Mouse (Mus musculus) liver, embryonic 12.5 days (tissue): Measurements from ENCODE around the gene Synj2. TPM values are rescaled to one million over a fixed set of nuclear protein-coding genes. Genes with fewer than 3 reads are reported as not detected.

Source experiments
- ATAC-seq: fragments of 200-750 bp; cut with Nextera tagmentation; 2 replicates; pipeline ENCODE4 v1.8.0; 2017; ENCODE audit warnings: moderate number of reproducible peaks, mild to moderate bottlenecking, moderate library complexity
- H3K27ac ChIP-seq: fragments of 300-500 bp; sonication (generic); 2 replicates; pipeline ENCODE4 v1.5.1; 2016; ENCODE audit warnings: mild to moderate bottlenecking
- H3K27me3 ChIP-seq: fragments of 300-500 bp; sonication (generic); replicated peaks from 2 replicates; pipeline ENCODE4 v1.6.1; 2016; ENCODE audit warnings: mild to moderate bottlenecking, moderate library complexity
- H3K36me3 ChIP-seq: fragments of 300-500 bp; sonication (generic); 2 replicates; pipeline ENCODE4 v1.6.1; 2016; ENCODE audit warnings: mild to moderate bottlenecking, moderate library complexity
- H3K4me1 ChIP-seq: fragments of 300-500 bp; sonication (generic); 2 replicates; pipeline ENCODE4 v1.6.1; 2016
- H3K4me2 ChIP-seq: fragments of 300-500 bp; sonication (generic); 2 replicates; pipeline ENCODE4 v1.6.1; 2016; ENCODE audit warnings: mild to moderate bottlenecking, moderate library complexity
- H3K4me3 ChIP-seq: fragments of 300-500 bp; sonication (generic); 2 replicates; pipeline ENCODE4 v1.5.1; 2016; ENCODE audit warnings: mild to moderate bottlenecking, moderate library complexity
- H3K9ac ChIP-seq: fragments of 300-500 bp; sonication (generic); 2 replicates; pipeline ENCODE4 v1.6.1; 2016; ENCODE audit warnings: mild to moderate bottlenecking, moderate library complexity
- H3K9me3 ChIP-seq: fragments of 300-500 bp; sonication (generic); replicated peaks from 2 replicates; pipeline ENCODE4 v1.6.1; 2016; ENCODE audit warnings: mild to moderate bottlenecking, moderate library complexity
- WGBS: fragments of 180-500 bp; shearing (Covaris S2); methylation state at CpG from one replicate; pipeline ENCODE4 v1.1.7; 2016; ENCODE audit not compliant: insufficient replicate concordance; 5-methylcytosine and 5-hydroxymethylcytosine counted together
- polyA plus RNA-seq: library from polyadenylated mRNA; unstranded; fragments of >200 nt; fragmentation: Nextera tagmentation; extraction: Ambion mirVana; gene quantifications from 2 replicates; pipeline ENCODE4 v1.2.1, GENCODE M21; 2016

Synj2 gene
- polyA plus RNA-seq, 1 experiment from 2014 or later: 1.6 TPM

DNA sequence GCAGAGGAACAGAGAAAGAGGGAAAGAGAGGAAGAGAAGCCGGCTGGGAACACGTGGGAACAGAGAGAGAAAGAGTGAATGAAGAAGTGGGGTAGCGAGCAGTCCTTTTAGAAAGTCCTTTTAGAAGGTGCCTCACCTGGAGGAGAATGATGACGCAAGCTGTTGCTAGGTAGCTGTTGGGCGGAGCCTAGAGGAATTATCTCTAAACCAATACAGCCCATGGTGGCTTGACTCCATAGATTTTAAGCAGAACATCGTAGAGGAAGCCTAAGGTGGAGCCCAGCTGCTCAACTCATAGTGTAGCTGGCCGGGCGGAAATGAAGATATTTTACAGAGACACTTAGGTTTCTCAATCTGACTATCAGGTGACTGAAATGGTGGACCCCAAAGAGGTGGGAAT, 22.7 kb downstream of the Synj2 start:
- H3K27me3 ChIP-seq: peaks cover 13% of the 10 kb centered on the region
- H3K4me1 ChIP-seq: no peaks in the 10 kb centered on the region
- no peak for ATAC-seq
- H3K27ac ChIP-seq: no peak overlapping the region
- no peak overlapping the region for H3K9ac ChIP-seq
- no peak overlapping the region for H3K4me2 ChIP-seq
- 70% methylated on average over 8 of the region's 8 CpGs for WGBS
- no peaks in the 10 kb centered on the region for H3K9me3 ChIP-seq
- no peaks in the 10 kb centered on the region for H3K36me3 ChIP-seq
- H3K4me3 ChIP-seq: no peak overlapping the region

DNA sequence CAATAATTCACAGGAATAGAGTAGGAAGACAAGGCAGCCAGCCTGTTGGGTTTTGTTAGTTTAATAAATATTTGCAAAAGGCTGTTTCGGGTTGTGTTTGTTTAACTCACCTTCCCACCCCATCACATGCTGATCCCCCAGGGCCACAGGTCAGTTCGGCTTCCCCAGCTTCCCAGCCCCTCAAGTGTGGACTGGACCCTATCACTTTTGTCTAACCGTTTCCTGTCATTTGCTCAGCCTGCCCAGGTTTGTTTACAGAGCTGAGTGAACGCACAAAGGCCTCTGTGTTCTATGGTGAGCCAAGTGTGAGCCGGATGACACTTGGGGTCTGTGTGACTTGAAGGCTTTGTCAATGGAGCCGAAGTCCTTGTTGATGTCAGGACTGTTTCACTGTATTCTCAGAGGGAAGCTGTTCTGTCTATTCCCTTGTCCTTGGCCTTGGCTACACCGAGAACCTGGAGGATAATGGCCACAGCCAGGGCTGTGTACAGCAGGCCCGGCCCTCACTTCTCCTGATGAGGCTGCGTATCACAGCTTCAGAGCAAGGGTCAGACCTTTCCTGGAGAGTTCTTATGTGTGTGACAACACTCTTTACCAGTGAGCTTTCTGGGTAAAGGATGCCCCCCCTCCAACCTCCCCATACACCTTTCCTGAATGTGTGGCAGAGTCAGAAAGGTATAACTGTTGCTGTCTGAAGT, 24.2 kb downstream of the Synj2 start:
- no peaks in the 10 kb centered on the region; the same call in 1 of the 2 replicates for H3K27me3 ChIP-seq
- no peaks in the 10 kb centered on the region for H3K9me3 ChIP-seq
- peak overlapping the region; percentile 47; the same call in 1 of the 2 replicates for H3K27ac ChIP-seq
- peaks cover 6% of the 10 kb centered on the region; the same call in 1 of the 2 replicates for H3K4me1 ChIP-seq
- ATAC-seq: peak; percentile 61
- 60% methylated on average over 9 of the region's 9 CpGs for WGBS
- H3K4me2 ChIP-seq: no peak overlapping the region
- H3K36me3 ChIP-seq: no peaks in the 10 kb centered on the region
- no peak overlapping the region for H3K4me3 ChIP-seq
- no peak overlapping the region for H3K9ac ChIP-seq

DNA sequence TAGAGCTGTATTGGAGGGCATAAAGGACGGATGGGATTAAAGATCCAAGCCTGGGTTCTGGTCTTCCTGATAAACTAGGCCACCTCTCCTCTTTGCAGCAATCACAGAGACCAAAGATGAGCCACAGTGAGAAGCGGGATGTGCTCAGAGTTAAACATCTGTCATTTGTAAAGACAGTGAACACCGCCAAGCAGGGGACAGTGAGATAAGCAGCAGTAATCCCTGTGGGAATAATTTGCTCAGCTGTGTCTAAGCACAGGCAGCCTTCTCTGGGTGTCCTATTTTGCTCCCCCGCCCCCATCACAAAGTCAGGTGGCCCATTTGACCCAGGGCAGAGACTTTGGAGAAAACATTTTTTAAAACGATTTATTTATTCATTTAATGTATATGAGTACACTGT, 25.6 kb downstream of the Synj2 start:
- no peak overlapping the region for H3K9ac ChIP-seq
- no peak overlapping the region for H3K4me2 ChIP-seq
- no peak overlapping the region for H3K27ac ChIP-seq
- no peak for ATAC-seq
- peaks cover 6% of the 10 kb centered on the region; the same call in 1 of the 2 replicates for H3K4me1 ChIP-seq
- H3K36me3 ChIP-seq: no peaks in the 10 kb centered on the region
- H3K9me3 ChIP-seq: no peaks in the 10 kb centered on the region
- WGBS: 62% methylated on average over 5 of the region's 5 CpGs
- no peaks in the 10 kb centered on the region; the same call in 1 of the 2 replicates for H3K27me3 ChIP-seq
- no peak overlapping the region for H3K4me3 ChIP-seq

DNA sequence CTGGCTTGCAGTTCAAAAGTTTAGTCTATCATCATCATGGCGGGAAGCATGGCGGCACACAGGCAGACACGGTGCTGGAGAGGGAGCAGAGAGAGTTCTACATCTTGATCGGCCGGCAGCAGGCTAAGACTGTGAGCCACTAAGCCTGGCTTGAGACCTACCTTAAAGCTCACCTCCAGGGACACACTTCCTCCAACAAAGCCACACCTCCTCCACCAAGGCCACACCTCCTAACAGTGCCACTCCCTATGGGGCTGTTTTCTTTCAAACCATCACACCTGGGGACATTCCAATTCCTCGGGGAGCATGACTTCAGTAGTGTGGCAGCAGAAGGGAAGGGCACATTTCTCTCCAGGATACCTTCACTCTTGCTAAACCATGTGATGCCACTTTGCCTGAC, 27.5 kb downstream of the Synj2 start:
- WGBS: 47% methylated on average over 6 of the region's 6 CpGs
- Histone ChIP-seq H3K27me3 (no peaks in the 10 kb centered on the region; the same call in 1 of the 2 replicates), H3K4me2 (no peak overlapping the region), H3K4me3 (no peak overlapping the region), H3K9ac (no peak overlapping the region), H3K4me1 (peaks cover 6% of the 10 kb centered on the region; the same call in 1 of the 2 replicates), H3K36me3 (no peaks in the 10 kb centered on the region), H3K27ac (no peak overlapping the region), H3K9me3 (no peaks in the 10 kb centered on the region)
- ATAC-seq: no peak

DNA sequence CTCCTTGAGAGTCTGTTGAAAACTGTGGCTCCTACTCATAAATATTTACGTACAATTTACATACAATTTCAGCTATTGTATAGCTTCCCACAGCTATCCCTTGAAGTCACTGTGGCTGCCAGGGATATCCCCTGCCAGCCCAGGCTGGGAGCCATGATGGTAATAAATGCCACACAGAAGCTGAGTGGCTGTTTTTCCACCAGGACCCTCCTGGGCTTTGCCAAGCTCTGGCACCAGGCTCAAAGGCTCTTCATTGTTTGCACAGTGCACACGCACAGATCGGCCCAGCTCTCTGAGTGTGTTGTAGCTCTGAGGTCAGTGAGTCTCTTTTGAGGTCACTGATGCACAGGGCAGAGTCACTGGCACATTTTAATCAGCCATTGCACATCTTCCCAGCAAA, 28.2 kb downstream of the Synj2 start:
- peaks cover 6% of the 10 kb centered on the region; the same call in 1 of the 2 replicates for H3K4me1 ChIP-seq
- ATAC-seq: no peak
- no peaks in the 10 kb centered on the region for H3K9me3 ChIP-seq
- H3K4me3 ChIP-seq: no peak overlapping the region
- H3K9ac ChIP-seq: no peak overlapping the region
- no peaks in the 10 kb centered on the region for H3K36me3 ChIP-seq
- 71% methylated on average over 3 of the region's 3 CpGs for WGBS
- H3K27me3 ChIP-seq: no peaks in the 10 kb centered on the region; the same call in 1 of the 2 replicates
- H3K4me2 ChIP-seq: no peak overlapping the region
- no peak overlapping the region for H3K27ac ChIP-seq

DNA sequence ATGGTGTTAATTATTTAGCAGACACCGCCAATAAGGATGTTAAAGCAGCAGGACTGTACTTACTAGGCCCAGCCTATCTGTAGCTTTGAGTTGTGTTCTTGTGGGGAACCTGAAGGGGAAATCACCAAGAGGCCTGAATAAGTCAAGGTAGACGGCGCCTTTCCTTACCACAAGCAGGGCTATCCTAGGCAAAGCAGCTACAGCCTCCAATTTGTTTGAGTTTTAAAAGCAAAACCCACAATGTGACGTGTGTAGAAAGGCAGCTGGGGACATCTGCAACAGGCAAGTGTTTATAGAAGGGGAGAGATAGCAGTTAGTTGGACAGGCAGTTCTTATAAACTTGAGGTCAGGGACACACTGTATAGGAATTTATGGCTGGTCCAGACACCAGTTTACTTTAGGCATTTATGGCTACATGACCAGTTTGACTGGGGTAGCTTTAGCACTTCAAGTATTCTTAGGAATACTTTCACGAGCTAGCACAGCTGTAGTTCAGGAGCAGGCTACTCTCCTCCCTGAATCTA, 29.3 kb downstream of the Synj2 start:
- no peaks in the 10 kb centered on the region for H3K9me3 ChIP-seq
- H3K4me2 ChIP-seq: no peak overlapping the region
- ATAC-seq: no peak
- no peak overlapping the region for H3K9ac ChIP-seq
- no peaks in the 10 kb centered on the region for H3K36me3 ChIP-seq
- H3K27ac ChIP-seq: no peak overlapping the region
- peaks cover 10% of the 10 kb centered on the region for H3K4me1 ChIP-seq
- H3K27me3 ChIP-seq: peaks cover 4% of the 10 kb centered on the region
- WGBS: 63% methylated on average over 5 of the region's 5 CpGs
- H3K4me3 ChIP-seq: no peak overlapping the region

DNA sequence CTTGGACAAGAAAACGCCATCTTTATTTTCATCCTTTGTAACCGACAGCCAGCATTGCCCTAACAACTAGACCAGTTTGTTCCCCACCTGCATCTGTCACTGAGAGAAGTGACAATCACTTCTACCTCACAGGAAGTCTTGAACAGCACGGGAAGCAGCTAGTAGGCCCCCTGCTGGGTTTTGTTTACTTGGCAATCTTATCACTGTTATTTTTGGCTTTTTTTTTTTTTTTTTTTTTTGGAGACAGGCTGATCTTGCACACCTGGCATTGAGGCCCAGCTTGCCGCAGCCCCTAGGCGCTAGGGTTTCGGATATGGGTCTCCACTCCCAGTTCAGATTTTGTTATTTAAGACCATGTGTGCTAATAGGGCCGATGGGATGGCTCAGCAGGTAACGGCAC, 32.5 kb downstream of the Synj2 start:
- Histone ChIP-seq H3K27me3 (peaks cover 36% of the 10 kb centered on the region), H3K36me3 (no peaks in the 10 kb centered on the region), H3K9me3 (no peaks in the 10 kb centered on the region), H3K4me2 (no peak overlapping the region), H3K9ac (no peak overlapping the region), H3K4me1 (peaks cover 41% of the 10 kb centered on the region), H3K4me3 (no peak overlapping the region), H3K27ac (no peak overlapping the region)
- no peak for ATAC-seq
- 59% methylated on average over 8 of the region's 8 CpGs for WGBS

DNA sequence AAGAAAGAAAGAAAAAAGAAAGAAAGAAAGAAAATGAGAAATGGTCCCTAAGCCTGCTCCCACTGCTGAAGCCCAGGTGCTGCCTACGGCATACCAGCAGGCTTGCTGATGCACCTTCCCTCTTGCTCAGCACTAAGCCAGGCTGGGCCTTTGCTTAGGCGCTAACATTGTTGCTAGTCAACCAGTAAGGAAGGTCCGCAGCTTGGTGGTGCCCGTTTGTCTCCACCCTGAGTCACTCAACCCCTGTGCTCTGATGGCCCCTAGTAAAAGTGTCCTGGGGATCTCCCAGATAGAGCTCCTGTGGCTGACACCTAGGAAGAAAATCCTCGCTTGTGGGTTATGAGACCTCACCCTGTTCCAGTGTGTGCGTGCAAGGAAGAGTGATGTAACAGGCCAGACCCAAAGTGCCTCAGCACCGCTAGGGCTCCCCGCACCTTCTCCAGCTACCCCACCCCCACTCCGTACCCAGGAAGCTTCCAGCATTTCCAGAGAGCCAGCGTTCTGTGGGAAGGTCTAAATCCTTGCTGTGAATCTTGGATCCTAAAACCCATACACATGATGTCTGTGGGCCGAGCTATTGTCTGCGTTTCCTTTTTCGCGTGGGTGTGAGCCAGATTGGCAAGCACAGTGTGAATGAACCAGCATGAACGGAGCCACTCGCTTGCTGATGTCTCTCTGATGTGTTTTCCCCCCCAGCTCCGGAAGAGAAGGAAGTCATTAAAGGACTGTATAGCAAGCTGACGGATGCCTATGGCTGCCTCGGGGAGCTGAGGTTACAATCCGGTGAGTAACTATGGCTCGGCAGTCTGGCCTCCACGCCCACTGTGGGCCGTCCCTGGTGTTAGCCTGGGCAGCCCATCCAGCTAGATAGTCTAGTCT, 34.3 kb downstream of the Synj2 start:
- H3K9me3 ChIP-seq: no peaks in the 10 kb centered on the region
- 17% methylated on average over 23 of the region's 23 CpGs for WGBS
- H3K9ac ChIP-seq: no peak overlapping the region
- 0 out of 2 replicates have a peak, but pooled peaks have one; percentile 27 for ATAC-seq
- H3K4me2 ChIP-seq: peak overlapping the region; percentile 34
- peaks cover 37% of the 10 kb centered on the region for H3K4me1 ChIP-seq
- no peak overlapping the region for H3K4me3 ChIP-seq
- H3K27me3 ChIP-seq: peaks cover 47% of the 10 kb centered on the region
- H3K27ac ChIP-seq: peak overlapping the region; percentile 57
- H3K36me3 ChIP-seq: no peaks in the 10 kb centered on the region

DNA sequence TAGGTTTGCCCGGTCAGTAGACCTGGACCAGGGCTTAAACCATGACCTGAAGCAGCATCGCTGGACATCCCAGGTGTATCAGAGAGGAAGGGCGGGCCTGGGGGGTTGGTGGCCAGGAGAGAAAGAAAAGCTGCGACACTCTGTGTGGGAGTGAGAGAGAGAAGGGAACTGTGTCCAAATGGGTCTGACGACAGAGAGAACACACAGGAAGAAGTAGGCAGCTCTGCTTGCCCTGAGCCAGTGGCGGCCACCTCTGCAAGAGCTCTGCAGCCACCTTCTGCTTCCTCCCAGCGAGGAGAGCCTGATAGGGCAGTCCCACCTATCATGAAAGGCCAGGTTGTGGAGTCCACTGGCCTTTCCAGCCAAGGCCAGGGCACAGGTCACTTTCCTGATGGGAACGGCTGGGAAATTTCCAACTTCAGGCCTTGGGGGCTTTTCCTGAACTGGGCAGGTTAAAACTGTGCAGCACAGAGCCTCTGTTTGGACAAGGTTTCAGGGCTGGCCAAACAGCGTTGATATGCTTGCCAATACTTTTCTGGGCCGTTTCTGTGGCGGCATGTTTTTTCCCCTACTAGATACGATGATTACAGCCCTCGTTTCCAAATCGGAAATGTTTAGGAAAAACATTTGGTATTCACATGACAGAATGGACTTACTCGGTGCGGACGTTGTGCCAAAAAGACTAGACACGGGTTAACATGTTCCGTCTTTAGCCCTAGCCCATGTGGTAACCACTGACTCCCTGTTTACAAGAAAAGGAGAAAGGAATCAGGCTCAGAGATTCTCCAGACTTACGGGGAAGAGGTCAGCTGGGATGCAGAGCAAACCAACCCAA, 35.4 kb downstream of the Synj2 start:
- no peaks in the 10 kb centered on the region for H3K36me3 ChIP-seq
- peaks cover 37% of the 10 kb centered on the region for H3K4me1 ChIP-seq
- peak overlapping the region; percentile 58 for H3K27ac ChIP-seq
- H3K9ac ChIP-seq: no peak overlapping the region
- H3K9me3 ChIP-seq: no peaks in the 10 kb centered on the region
- 55% methylated on average over 20 of the region's 20 CpGs for WGBS
- no peak overlapping the region for H3K4me3 ChIP-seq
- 0 out of 2 replicates have a peak overlapping the region, but pooled peaks have one; percentile 34 for H3K4me2 ChIP-seq
- peaks cover 47% of the 10 kb centered on the region for H3K27me3 ChIP-seq
- ATAC-seq: peak; percentile 52

DNA sequence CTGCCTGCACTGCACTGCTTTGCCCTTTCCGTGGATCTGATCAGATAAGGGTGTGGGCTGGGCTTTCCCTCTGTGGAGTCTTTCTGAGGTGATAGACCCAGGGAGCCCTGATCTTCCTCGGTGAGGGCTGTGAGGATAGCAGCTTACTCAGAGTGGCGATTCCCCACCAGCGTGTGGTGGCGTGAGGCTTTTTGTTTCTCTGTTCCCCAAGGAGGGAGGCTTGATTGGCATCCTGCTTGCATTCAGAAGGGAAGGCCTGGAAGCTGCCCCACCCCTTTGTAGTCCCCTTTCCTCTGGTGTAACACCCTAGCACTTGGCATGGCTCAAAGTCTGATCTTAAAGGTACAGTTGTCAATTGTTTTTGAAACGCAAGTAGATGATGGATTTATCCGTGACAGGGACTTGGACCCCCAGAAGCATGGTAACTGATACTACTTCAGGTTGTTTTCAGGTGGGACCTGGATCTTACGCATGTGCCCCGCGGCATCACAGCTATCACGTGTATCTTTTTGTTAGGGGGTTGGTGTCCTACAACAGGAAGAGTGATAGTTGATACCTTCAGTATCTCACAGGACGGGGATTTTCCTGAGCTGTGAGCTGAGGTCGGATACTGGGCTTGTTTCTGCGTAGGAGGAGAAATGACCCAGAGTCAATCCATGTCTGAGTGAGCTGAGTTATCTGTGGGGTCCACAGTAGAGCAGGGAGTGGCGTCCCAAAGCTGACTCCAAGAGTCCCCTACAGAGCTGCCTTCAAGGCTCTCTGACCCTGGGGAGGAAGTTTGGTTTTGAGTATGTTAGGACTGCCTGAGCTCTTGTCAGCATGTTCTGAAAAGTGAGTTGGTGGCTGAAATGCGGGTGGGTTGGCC, 36.2 kb downstream of the Synj2 start:
- WGBS: 23% methylated on average over 16 of the region's 16 CpGs
- peaks cover 47% of the 10 kb centered on the region for H3K27me3 ChIP-seq
- H3K9me3 ChIP-seq: no peaks in the 10 kb centered on the region
- H3K4me2 ChIP-seq: no peak overlapping the region
- H3K4me1 ChIP-seq: peaks cover 37% of the 10 kb centered on the region
- no peak overlapping the region for H3K9ac ChIP-seq
- no peaks in the 10 kb centered on the region for H3K36me3 ChIP-seq
- no peak overlapping the region for H3K4me3 ChIP-seq
- peak; percentile 30; the same call in 1 of the 2 replicates for ATAC-seq
- peak overlapping the region; percentile 58 for H3K27ac ChIP-seq
